Mouse (Mus musculus) thymus, adult 2 months (tissue): ENCODE data around the gene Thap7. TPM values are rescaled to one million over a fixed set of nuclear protein-coding genes. Genes with fewer than 3 reads are reported as not detected.
"Not testable (repeated sequence)": the region's sequence is repeated elsewhere in the genome, so short reads cannot be mapped to it uniquely, and the experiment has no call there.

ENCODE experiments used
- DNase-seq: peaks from one replicate; pipeline ENCODE4 v3.0.0; 2021
- H3K27ac ChIP-seq: fragments of 200-500 bp; 2 replicates; pipeline ENCODE4 v1.5.1; 2012; ENCODE audit warnings: low read length, control low read depth; ENCODE audit not compliant: control insufficient read depth, insufficient read depth
- H3K27me3 ChIP-seq: fragments of 200-500 bp; 2 replicates; pipeline ENCODE4 v1.6.1; 2012; ENCODE audit warnings: mild to moderate bottlenecking, low read length, moderate library complexity, mixed read lengths; ENCODE audit not compliant: control insufficient read depth, insufficient read depth
- H3K36me3 ChIP-seq: fragments of 200-500 bp; 2 replicates; pipeline ENCODE4 v1.6.1; 2012; ENCODE audit warnings: mild to moderate bottlenecking, low read length, moderate library complexity; ENCODE audit not compliant: control insufficient read depth, insufficient read depth
- H3K4me1 ChIP-seq: fragments of 200-500 bp; replicated peaks from 2 replicates; pipeline ENCODE4 v1.6.1; 2012; ENCODE audit warnings: low read length; ENCODE audit not compliant: control insufficient read depth, insufficient read depth
- H3K4me3 ChIP-seq: fragments of 200-500 bp; 2 replicates; pipeline ENCODE4 v1.5.1; 2012; ENCODE audit warnings: mild to moderate bottlenecking, low read length, control low read depth, moderate library complexity; ENCODE audit not compliant: control insufficient read depth, insufficient read depth
- CTCF ChIP-seq: fragments of 200-500 bp; IDR thresholded peaks from 2 replicates; pipeline ENCODE4 v1.5.1; 2012; ENCODE audit warnings: mild to moderate bottlenecking, control low read depth, low read length, moderate library complexity, borderline replicate concordance; ENCODE audit not compliant: control insufficient read depth, poor library complexity, insufficient read depth; ENCODE audit errors: extremely low read depth
- POLR2A ChIP-seq: fragments of 200-500 bp; IDR thresholded peaks from 2 replicates; pipeline ENCODE4 v1.6.1; 2012; ENCODE audit warnings: mild to moderate bottlenecking, low read length, control low read depth, moderate library complexity; ENCODE audit not compliant: control insufficient read depth, poor library complexity, insufficient read depth; ENCODE audit errors: extremely low read depth
- WGBS: fragments of 180-500 bp; shearing (Covaris S2); methylation state at CpG from one replicate; pipeline ENCODE4 v1.1.7; 2018; 5-methylcytosine and 5-hydroxymethylcytosine counted together
- polyA plus RNA-seq: library from polyadenylated mRNA; depleted of rRNA; stranded (reverse); fragments of >200 nt; gene quantifications from 2 replicates; pipeline ENCODE4 v1.2.3, GENCODE M21; 2012

The Thap7 gene
- polyA plus RNA-seq, 1 experiment, result 139 TPM

- TF ChIP-seq POLR2A, result no peak
- no peak for TF ChIP-seq CTCF
- Histone ChIP-seq H3K27ac (no peak overlapping the region), H3K36me3 (peaks cover 50% of the 10 kb centered on the region), H3K27me3 (no peaks in the 10 kb centered on the region), H3K4me3 (no peak overlapping the region), H3K4me1 (no peaks in the 10 kb centered on the region)
- 96% methylated on average over 11 of the region's 11 CpGs for WGBS
- no peak for DNase-seq
These were observed 6.8 kb downstream of the Thap7 start for GRCm38 (mm10) chr16:17524156-17524555.

- TF ChIP-seq POLR2A (no peak), CTCF (no peak)
- no peak for DNase-seq
- H3K36me3 ChIP-seq, result peaks cover 51% of the 10 kb centered on the region
- WGBS, result 91% methylated on average over 2 of the region's 2 CpGs
- H3K4me1 ChIP-seq, result no peaks in the 10 kb centered on the region
- no peak overlapping the region for H3K4me3 ChIP-seq
- H3K27ac ChIP-seq, result no peak overlapping the region
- H3K27me3 ChIP-seq, result no peaks in the 10 kb centered on the region
These were observed 12.0 kb downstream of the Thap7 start for GRCm38 (mm10) chr16:17518910-17519309.

DNA sequence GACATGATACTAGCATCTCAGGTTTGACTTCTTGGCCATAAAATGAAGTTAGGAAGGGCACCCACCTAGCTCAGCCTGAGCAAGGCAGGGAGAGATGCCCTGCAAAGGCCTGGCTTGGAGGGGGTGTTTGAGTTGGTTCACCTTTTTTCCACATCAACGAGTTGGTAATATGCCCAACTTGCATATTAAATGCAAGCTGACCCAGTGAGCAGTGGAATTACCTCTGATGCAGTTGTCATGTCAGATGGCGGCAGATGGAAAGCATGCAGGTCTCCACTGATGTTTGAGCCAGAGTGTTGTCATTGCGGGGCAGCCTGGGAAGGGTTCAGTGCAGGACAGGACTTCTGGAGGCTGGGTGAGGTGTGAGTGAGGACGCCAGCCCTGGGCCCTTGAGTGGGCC, 19.5 kb downstream of the Thap7 start:
- Histone ChIP-seq H3K27ac (no peak overlapping the region), H3K36me3 (peaks cover 26% of the 10 kb centered on the region), H3K4me1 (peaks cover 7% of the 10 kb centered on the region), H3K4me3 (no peak overlapping the region), H3K27me3 (no peaks in the 10 kb centered on the region)
- WGBS, result 96% methylated on average over 4 of the region's 4 CpGs
- TF ChIP-seq POLR2A, result no peak
- TF ChIP-seq CTCF, result no peak
- no peak for DNase-seq

GRCm38 (mm10) chr16:17510686-17511085, 20.2 kb downstream of the Thap7 start:
- Histone ChIP-seq H3K4me3 (no peak overlapping the region), H3K4me1 (peaks cover 7% of the 10 kb centered on the region), H3K27me3 (no peaks in the 10 kb centered on the region), H3K36me3 (peaks cover 19% of the 10 kb centered on the region), H3K27ac (no peak overlapping the region)
- 93% methylated on average over 2 of the region's 2 CpGs for WGBS
- TF ChIP-seq POLR2A (no peak), CTCF (no peak)
- no peak for DNase-seq

DNA sequence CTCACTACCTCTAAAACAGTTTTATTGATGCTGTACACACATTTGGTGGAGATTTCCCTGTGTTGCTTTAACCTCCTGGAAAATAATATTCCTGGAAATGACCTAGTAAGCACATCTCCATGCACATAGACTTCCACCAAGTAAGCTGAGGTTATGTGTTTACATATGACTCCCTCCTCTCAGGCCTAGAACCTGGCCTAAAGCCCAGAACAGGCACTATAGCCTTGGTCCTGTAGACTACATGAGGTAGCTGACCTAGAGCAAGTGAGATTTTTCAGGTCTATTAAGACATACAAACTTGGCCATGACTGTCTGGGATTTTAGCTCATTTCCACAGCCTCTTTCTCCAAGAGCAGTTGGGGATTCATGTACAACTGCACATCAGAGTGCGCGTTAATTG, 20.8 kb downstream of the Thap7 start:
- H3K36me3 ChIP-seq, result peaks cover 18% of the 10 kb centered on the region
- no peak overlapping the region for H3K27ac ChIP-seq
- DNase-seq, result no peak
- WGBS, result 100% methylated on average over 2 of the region's 2 CpGs
- no peak overlapping the region for H3K4me3 ChIP-seq
- TF ChIP-seq CTCF, result no peak
- no peak for TF ChIP-seq POLR2A
- H3K27me3 ChIP-seq, result no peaks in the 10 kb centered on the region
- peaks cover 7% of the 10 kb centered on the region for H3K4me1 ChIP-seq

DNA sequence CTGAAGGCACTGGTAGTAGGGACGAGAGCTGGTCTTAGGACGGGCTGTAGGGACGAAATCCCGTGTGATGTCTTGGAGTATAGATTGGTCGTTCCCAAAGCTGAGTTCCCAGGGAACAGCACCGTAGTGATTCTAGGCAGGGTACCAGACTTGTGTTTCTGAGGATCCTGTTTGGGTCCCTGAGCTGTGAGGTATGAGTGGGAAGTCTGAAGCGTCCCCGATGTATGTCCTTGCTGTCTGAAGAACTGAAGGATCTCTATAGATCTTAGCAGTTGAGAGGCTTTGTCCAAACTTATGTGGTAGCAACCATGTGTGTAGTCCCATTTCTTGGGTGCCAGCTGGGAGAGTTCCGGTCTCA, 21.7 kb downstream of the Thap7 start:
- Histone ChIP-seq H3K36me3 (peaks cover 14% of the 10 kb centered on the region), H3K4me3 (peak overlapping the region; percentile 78), H3K4me1 (peaks cover 7% of the 10 kb centered on the region), H3K27ac (no peak overlapping the region), H3K27me3 (no peaks in the 10 kb centered on the region)
- TF ChIP-seq POLR2A (no peak), CTCF (no peak)
- DNase-seq, result no peak
- 5% methylated on average over 9 of the region's 9 CpGs for WGBS

DNA sequence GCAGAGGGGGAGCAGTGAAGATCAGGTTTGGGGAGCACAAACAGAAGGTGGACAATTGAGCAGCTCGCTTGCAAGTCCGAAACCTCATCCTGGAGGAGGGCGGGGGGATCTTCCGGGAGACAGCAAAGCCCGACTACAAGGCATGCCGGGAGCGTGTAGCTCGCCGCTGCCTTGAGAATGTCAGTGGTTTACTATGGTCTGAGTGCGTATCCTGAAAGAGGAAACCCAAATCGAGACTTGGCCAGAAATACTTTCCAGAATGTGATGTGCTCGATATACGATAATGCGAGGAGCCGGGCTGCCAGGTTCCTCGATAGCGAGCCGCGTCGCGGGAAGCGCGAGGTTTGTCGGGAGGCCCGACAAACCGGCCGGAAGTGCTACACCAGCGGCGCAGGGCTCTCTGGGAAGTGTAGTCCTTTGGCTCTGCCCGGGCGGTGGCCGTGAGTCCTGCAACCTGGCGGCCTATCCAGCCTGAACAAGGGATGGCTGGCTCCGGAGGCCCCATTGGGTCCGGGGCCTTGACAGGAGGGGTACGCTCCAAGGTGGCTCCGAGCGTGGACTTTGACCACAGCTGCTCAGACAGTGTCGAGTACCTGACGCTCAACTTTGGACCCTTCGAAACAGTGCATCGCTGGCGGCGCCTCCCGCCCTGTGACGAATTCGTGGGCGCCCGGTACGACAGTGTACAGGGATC, 22.2 kb downstream of the Thap7 start, which contains the start of gene Lztr1:
Gene Lztr1 (plus strand): TSS at position 143 of the 694 bp plus-strand sequence.
- peak; percentile 55; the same call in 1 of the 2 replicates for TF ChIP-seq POLR2A
- TF ChIP-seq CTCF, result no peak
- peaks cover 7% of the 10 kb centered on the region for H3K4me1 ChIP-seq
- peak within 1 kb of the TSS; percentile 78 for H3K4me3 ChIP-seq
- under 1% methylated on average over 50 of the region's 50 CpGs for WGBS
- peaks cover 14% of the 10 kb centered on the region for H3K36me3 ChIP-seq
- H3K27ac ChIP-seq, result peak within 1 kb of the TSS; percentile 28; the same call in 1 of the 2 replicates
- peak; percentile 86 for DNase-seq
- H3K27me3 ChIP-seq, result no peaks in the 10 kb centered on the region

DNA sequence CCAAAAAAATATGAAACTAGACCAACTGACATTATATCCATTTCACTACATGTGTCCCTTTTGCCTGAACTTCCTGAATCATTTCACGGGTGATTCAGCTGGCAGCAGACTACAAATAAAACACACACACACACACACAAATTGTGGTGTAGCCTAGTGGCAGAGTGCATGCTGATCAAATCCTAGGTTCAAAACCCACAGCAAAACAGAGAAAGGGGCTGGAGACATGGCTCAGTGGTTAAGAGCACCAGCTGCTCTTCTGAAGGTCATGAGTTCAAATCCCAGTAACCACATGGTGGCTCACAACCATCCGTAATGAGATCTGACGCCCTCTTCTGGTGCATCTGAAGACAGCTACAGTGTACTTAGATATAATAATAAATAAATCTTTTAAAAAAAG, 22.9 kb downstream of the Thap7 start:
- WGBS, result 10% methylated on average over 3 of the region's 3 CpGs
- H3K4me1 ChIP-seq, H3K27ac ChIP-seq, H3K27me3 ChIP-seq, DNase-seq: not testable (repeated sequence)
- Histone ChIP-seq H3K4me3 (peak overlapping the region; percentile 78), H3K36me3 (peaks cover 10% of the 10 kb centered on the region; the same call in 1 of the 2 replicates)
